Mouse (Mus musculus): Measurements from ENCODE around the gene Zfp639.

DNA sequence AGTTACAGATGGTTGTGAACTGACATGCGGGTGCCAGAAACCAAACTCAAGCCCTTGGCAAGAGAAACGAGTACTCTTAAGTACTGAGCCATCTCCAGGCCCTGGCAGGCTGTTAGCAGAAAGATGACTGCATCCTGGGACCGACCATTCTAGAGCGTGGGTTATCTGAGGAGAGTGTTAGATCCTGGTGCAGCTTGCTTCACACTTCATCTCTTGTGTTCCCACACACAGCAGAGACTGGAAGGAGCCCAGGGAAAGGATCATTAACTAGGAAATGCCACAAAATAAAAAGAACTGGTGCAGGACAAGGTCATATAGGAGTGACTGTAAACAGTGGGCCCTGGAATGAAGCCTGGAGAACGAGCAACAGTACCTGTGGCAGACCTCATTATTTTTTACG is 39.0 kb upstream of the Zfp639 start:
- TF ChIP-seq POLR2A (IDR thresholded peaks at IDR 0.05; ENCODE audit: low read depth, low read length) (no peak), CTCF (conservative IDR thresholded peaks at IDR 0.05; ENCODE audit: insufficient read depth, insufficient read length, low read depth, low read length) (no peak)
